Mouse (Mus musculus): ENCODE measurements around the gene Npc1l1.

DNA sequence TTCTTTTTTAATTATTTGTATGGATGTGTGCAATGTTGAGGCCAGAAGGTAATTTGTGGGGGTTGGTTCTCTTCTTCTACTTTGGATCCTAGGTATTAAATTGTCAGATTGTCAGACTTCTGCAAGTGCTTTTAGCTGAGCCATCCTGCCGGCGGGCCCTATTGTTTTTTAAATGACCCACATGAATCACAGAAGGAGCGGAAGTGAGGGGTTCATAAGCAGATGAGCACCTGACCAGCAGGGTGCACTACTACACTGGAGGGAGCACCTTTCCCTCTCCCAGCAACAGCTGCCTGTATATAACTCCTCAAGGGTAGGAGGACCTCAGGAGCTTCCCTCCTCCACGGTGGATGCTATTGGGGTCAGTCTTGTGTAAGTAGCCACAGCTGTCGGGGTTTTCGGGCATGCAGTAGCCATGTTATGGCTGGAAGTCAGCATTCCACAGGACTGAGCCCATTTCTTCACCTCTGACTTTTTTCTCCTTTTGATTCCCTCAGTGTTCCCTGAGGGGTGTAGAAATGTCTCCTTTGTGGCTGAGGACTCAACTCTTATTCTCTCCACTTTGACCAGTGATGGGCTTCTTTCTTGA is 49.0 kb downstream of the Npc1l1 start:
- TF ChIP-seq FLI1 (IDR thresholded peaks at IDR 0.05; ENCODE audit: low read length) (no peak), GATA1 (IDR thresholded peaks at IDR 0.05; ENCODE audit: borderline replicate concordance, low read length) (no peak)
